Mouse (Mus musculus) brain, embryonic 18.5 days (tissue): ENCODE data around the gene Ccdc51.

Experiments used
- DNase-seq: peaks from one replicate; pipeline ENCODE4 v3.0.0-alpha.2; 2012; ENCODE audit warnings: low read depth, low spot score

Ccdc51 gene

GRCm38 (mm10) chr9:109096856-109097255, 14.6 kb downstream of the Ccdc51 start:
- no peak for DNase-seq

DNA sequence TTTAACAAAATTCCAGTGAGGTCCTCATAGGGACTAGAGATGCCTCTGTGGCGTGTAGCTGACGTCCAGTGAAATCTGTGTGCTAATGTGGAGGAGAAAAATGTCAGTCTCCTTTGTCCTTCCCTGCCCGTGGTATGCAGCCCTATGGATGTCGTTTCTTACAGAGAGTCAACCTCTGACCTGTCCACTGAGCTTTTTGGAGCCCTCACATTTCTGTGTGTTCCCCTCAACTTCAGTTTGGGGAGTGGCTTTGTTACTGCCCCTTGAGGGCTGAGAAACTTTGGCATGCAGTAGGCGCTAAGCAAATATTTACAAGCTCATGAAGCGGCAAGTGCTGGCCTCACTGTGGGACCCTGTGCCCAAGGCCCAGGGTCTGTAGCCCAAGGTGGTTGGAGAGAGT, 15.0 kb downstream of the Ccdc51 start:
- no peak for DNase-seq

DNA sequence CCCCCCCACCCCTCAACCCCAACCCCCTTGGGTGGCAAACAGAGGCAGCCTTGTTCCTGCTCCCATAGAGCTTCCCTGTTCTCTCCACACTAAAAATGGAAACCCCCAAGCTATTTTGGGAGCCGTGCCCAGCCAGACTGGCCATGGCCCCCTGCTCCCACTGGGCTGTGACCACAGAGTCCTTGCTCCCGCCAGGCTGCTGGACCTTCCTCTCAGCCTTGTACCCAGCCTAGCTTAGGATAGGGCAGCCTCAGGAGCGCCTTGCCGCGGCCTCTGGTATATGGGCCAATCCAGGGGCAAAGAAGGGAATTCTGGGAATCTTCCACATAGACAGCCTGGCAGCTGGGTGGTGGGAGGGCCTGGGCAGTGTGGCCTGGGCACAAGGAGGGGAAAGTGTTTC, 15.5 kb downstream of the Ccdc51 start:
- no peak for DNase-seq

- no peak for DNase-seq
Observed at GRCm38 (mm10) chr9:109098366-109098765, 16.1 kb downstream of the Ccdc51 start.

GRCm38 (mm10) chr9:109098969-109099368, 16.7 kb downstream of the Ccdc51 start:
- DNase-seq: no peak

DNA sequence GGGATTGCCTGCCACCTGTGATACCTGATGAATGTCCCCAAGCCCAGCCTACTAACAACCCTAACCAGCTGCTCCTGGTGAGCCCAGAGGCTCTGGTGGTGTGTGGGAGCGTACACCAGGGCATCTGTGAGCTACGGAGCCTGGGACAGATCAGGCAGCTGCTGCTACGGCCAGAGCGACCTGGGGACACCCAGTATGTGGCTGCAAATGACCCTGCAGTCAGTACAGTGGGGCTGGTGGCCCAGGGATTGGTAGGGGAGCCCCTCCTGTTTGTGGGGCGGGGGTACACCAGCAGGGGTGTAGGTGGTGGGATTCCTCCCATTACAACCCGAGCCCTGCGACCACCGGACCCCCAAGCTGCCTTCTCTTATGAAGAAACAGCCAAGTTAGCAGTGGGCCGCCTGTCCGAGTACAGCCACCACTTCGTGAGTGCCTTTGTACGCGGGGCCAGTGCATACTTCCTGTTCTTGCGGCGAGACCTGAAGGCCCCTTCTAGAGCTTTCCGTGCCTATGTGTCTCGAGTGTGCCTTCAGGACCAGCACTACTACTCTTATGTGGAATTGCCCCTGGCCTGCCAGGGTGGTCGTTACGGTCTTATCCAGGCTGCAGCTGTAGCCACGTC, 18.1 kb downstream of the Ccdc51 start:
- DNase-seq: no peak

GRCm38 (mm10) chr9:109101933-109102445, 19.7 kb downstream of the Ccdc51 start:
- DNase-seq: no peak

GRCm38 (mm10) chr9:109102541-109102940, 20.2 kb downstream of the Ccdc51 start:
- no peak for DNase-seq

GRCm38 (mm10) chr9:109103250-109103649, 21.0 kb downstream of the Ccdc51 start:
- no peak for DNase-seq

GRCm38 (mm10) chr9:109104083-109104482, 21.8 kb downstream of the Ccdc51 start:
- no peak for DNase-seq

DNA sequence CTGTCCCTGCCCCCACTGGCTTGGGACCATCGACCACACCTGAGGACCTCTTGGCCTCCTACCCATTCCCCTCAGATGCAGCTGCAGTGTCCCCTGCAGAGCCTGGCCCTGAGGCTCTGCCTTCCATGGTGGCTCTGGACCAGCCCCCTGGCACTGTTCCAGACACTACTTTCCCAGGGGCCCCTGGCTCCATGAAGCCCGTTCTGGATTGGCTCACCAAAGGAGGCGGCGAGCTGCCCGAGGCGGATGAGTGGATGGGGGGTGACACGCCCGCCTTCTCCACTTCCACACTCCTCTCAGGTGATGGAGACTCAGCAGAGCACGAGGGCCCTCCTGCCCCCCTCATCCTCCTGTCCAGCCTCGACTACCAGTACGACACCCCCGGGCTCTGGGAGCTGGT, 22.7 kb downstream of the Ccdc51 start:
- no peak for DNase-seq

DNA sequence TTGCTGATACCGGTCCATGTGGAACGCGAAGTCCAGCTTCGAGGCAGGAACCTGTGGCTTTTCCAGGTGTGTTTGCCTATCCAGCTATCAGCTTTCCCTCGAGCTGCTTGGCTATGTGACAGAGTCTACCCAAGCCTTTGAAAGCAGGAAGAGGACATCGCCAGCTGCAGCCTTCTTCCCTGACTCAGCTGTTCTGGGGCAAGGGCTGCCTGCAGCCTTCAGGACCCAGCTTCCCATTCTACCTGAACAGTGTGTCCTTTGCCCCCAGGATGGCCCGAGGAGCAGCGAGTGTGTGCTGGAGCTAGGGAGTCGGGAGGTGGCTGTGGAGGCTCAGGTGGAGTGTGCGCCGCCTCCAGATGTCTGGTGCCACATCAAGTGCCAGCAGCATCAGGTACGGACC, 23.4 kb downstream of the Ccdc51 start:
- DNase-seq: no peak

GRCm38 (mm10) chr9:109107341-109107740, 25.0 kb downstream of the Ccdc51 start:
- no peak for DNase-seq

DNA sequence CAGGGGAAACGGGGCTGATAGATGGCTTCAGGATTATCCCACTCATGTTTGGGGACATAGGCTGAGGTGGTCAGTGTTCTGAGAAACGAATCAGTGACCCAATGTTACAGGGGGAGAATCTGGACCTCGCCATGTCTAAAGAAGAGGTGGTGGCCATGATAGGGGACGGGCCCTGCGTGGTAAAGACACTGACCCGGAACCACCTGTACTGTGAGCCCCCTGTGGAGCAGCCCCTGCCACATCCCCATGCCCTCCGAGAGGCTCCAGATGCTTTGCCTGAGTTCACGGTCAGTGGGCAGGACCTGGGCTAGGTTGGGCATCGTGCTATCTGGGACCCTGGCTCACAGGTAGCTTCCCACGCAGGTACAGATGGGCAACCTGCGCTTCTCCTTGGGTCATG, 27.9 kb downstream of the Ccdc51 start:
- no peak for DNase-seq

DNA sequence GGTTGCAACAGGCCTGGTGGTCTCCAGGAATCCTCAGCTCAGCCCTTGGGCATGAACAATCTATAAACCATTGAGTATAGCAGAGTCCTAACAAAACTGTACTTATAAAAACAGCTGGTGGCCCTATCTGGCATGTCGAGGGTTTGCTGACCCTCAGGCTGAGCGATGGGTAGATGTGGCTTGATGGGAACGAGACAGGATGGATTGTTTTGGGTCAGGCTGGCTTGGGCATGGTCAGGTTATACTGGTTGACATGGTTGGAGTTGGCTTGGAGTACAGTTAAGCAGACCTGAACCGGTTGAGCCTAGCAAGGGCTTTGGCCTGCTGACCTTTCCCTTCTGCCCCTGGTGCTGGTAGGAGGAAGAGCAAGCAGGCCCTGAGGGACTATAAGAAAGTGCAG, 28.8 kb downstream of the Ccdc51 start:
- DNase-seq: no peak

DNA sequence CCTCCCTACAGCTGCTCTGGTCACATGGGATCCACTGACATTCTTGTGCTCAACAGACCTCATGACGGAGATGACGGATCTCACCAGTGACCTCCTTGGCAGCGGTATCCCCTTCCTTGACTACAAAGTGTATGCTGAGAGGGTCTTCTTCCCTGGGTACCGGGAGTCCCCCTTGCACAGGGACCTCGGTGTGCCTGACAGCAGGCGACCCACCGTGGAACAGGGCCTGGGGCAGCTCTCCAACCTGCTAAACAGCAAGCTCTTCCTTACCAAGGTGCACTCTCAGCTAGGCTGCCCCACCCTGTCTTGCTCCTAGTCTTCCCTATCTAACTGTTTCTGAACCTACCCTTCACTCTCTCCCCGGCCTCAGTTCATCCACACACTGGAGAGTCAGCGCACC, 29.3 kb downstream of the Ccdc51 start:
- DNase-seq: no peak

DNA sequence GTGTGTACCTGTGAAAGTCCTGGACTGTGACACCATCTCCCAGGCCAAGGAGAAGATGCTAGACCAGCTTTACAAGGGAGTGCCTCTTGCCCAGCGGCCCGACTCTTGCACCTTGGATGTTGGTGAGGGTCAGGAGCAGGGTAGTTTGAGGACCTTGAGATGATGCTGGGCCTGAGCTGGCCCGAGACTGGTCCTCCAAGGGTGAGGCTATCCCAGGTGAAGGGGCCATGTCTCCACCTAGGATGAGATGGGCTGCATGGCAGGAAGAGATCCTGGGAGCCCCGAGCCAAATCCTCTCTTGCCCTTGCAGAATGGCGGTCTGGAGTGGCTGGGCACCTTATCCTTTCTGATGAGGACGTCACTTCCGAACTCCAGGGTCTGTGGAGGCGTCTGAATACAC, 31.0 kb downstream of the Ccdc51 start:
- no peak for DNase-seq

GRCm38 (mm10) chr9:109114276-109114675, 32.0 kb downstream of the Ccdc51 start:
- no peak for DNase-seq

- no peak for DNase-seq
Observed at GRCm38 (mm10) chr9:109114871-109115270, 32.6 kb downstream of the Ccdc51 start.

DNA sequence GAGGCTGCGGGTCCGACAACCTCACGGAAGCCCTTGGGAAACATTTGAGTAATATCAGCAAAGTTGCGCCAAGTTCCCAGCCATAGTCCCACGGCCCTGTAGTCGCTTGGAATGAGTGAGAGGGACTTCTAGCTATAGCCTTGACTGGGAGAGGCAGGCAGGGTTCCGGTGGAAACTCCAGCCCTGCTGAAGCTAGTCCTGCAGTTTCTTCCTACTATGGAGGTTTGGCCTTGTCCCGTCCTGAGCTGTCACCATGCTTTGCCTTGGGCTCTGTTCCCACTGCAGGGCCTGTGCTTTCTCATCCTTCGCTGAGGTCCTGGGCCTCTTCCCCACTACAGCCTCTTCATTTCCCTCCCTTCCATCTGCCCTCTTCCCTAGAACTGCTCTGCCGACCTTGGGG, 33.9 kb downstream of the Ccdc51 start:
- DNase-seq: no peak

DNA sequence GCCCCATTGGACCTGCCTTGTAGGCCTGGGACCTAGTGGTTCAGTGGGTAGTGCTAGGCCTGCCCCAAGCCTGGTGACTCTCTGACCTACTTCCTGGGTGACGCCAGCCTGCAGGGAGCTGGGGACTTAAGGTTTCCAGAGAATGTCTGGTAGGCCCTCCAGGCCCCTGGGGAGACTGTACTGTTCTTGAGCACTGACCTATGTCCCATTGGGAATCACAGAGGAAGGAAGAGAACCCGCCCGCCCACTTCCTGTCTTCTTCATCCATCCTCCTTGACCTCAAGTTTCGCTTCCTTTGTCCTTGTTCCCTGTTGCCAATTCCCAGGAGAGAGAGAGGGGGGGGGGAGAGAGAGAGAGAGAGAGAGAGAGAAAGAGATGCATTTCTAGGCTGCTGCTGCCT, 35.8 kb downstream of the Ccdc51 start:
- DNase-seq: no peak

- no peak for DNase-seq
Observed at GRCm38 (mm10) chr9:109119571-109119970, 37.3 kb downstream of the Ccdc51 start.

DNA sequence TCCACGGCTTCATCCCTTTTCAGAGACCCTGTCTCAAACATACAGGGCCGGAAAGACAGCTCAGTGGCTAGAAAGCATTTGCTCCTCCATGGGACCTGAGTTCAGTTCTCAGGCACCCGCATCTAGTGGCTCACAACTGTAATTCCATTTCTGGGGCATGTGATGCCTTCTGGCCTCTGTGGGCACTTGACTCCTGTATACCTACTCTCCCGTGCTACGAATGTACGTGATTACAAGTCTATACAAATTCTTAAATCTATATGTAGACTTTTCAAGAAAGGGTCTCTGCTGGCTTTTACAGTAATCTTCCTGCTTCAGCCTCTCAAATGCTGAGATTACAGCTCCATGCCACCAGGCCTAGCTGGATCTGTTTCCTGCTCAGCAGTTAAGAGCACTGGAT, 38.7 kb downstream of the Ccdc51 start:
- DNase-seq: no peak

DNA sequence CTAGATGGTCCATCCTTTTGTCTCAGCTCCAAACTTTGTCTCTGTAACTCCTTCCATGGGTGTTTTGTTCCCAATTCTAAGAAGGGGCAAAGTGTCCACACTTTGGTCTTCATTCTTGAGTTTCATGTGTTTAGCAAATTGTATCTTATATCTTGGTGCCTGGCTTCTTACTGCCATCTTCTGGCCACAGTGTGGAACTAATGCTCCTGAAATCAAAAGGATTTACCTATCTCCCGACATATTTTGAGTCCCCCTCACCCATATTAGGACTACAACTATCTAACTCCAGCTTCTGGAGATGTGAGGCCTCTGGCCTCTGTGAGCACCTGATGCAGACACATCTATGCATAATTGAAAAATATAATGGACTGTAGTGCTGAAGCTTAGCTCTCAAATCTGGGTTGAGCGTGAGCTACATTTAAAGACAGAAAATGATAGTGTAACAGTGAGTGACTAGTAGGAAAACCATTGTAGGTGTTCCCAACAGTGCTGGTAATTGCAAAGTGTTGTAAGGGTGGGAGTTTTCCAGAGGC, 40.3 kb downstream of the Ccdc51 start:
- DNase-seq: no peak
